Mouse (Mus musculus) lung, adult 2 months (tissue): Measurements from ENCODE around the gene Rsad2. TPM values are rescaled to one million over a fixed set of nuclear protein-coding genes. Genes with fewer than 3 reads are reported as not detected.
"Not testable (repeated sequence)": the region's sequence is repeated elsewhere in the genome, so short reads cannot be mapped to it uniquely, and the experiment has no call there.

Experiments
- DNase-seq: peaks from one replicate; pipeline ENCODE4 v3.0.0; 2022
- H3K4me1 ChIP-seq: fragments of 200-500 bp; 2 replicates; pipeline ENCODE4 v1.6.1; 2011; ENCODE audit warnings: low read length; ENCODE audit not compliant: control insufficient read depth, insufficient read depth
- H3K4me3 ChIP-seq: fragments of 200-500 bp; replicated peaks from 2 replicates; pipeline ENCODE3; 2011; ENCODE audit warnings: low read depth, mild to moderate bottlenecking, control low read depth, low read length; ENCODE audit errors: extremely low read depth
- CTCF ChIP-seq: fragments of 200-500 bp; IDR thresholded peaks from 2 replicates; pipeline ENCODE4 v1.5.1; 2011; ENCODE audit warnings: mild to moderate bottlenecking, low read length, control low read depth; ENCODE audit not compliant: insufficient read depth
- POLR2A ChIP-seq: fragments of 200-500 bp; IDR thresholded peaks from 2 replicates; pipeline ENCODE4 v1.6.1; 2011; ENCODE audit warnings: low read depth, mild to moderate bottlenecking, control low read depth, low read length, borderline replicate concordance; ENCODE audit errors: extremely low read depth
- WGBS: fragments of 180-500 bp; shearing (Covaris S2); methylation state at CpG from one replicate; pipeline ENCODE4 v1.1.7; 2018; 5-methylcytosine and 5-hydroxymethylcytosine counted together
- polyA plus RNA-seq: library from polyadenylated mRNA; depleted of rRNA; stranded (reverse); fragments of >200 nt; gene quantifications from 2 replicates; pipeline ENCODE4 v1.2.3, GENCODE M21; 2012

Rsad2 gene
- polyA plus RNA-seq, 1 experiment = 1.4 TPM

- no peaks in the 10 kb centered on the region for H3K4me1 ChIP-seq
- H3K4me3 ChIP-seq = no peak overlapping the region
- TF ChIP-seq CTCF (no peak), POLR2A (no peak)
- WGBS = 93% methylated on average over 2 of the region's 2 CpGs
- DNase-seq = no peak
Measured at GRCm38 (mm10) chr12:26449483-26449882, 6.8 kb downstream of the Rsad2 start.

GRCm38 (mm10) chr12:26446377-26447045 lies 9.7 kb downstream of the Rsad2 start:
- 64% methylated on average over 4 of the region's 4 CpGs for WGBS
- Histone ChIP-seq H3K4me3 (no peak overlapping the region), H3K4me1 (no peaks in the 10 kb centered on the region)
- DNase-seq = no peak
- no peak for TF ChIP-seq POLR2A
- no peak for TF ChIP-seq CTCF

GRCm38 (mm10) chr12:26444511-26444910 lies 11.7 kb downstream of the Rsad2 start:
- WGBS = 74% methylated on average over 2 of the region's 2 CpGs
- TF ChIP-seq CTCF = no peak
- no peak for TF ChIP-seq POLR2A
- no peak for DNase-seq
- Histone ChIP-seq H3K4me1 (no peaks in the 10 kb centered on the region), H3K4me3 (no peak overlapping the region)

GRCm38 (mm10) chr12:26444054-26444453 lies 12.2 kb downstream of the Rsad2 start:
- peak; percentile 71 for DNase-seq
- TF ChIP-seq POLR2A (no peak), CTCF (peak; percentile 72)
- 0% methylated on average over 2 of the region's 2 CpGs for WGBS

GRCm38 (mm10) chr12:26439366-26439765 lies 16.9 kb downstream of the Rsad2 start:
- H3K4me3 ChIP-seq = no peak overlapping the region
- no peaks in the 10 kb centered on the region for H3K4me1 ChIP-seq
- TF ChIP-seq CTCF (no peak), POLR2A (no peak)
- WGBS = 35% methylated on average over 3 of the region's 3 CpGs
- DNase-seq = no peak

More at GRCm38 (mm10) chr12:26444054-26444453, 12.2 kb downstream of the Rsad2 start:
- no peaks in the 10 kb centered on the region for H3K4me1 ChIP-seq
- H3K4me3 ChIP-seq = no peak overlapping the region

GRCm38 (mm10) chr12:26437950-26438349 lies 18.3 kb downstream of the Rsad2 start:
- TF ChIP-seq CTCF = no peak
- no peak for DNase-seq
- H3K4me3 ChIP-seq = no peak overlapping the region
- no peaks in the 10 kb centered on the region for H3K4me1 ChIP-seq
- 76% methylated on average over 3 of the region's 3 CpGs for WGBS

GRCm38 (mm10) chr12:26436334-26436733 lies 19.9 kb downstream of the Rsad2 start:
- WGBS = 62% methylated on average over 4 of the region's 4 CpGs
- TF ChIP-seq POLR2A = no peak
- no peak for TF ChIP-seq CTCF

GRCm38 (mm10) chr12:26428771-26429170 lies 27.5 kb downstream of the Rsad2 start:
- not testable (repeated sequence) for DNase-seq, H3K4me3 ChIP-seq, H3K4me1 ChIP-seq
- 68% methylated on average over 2 of the region's 2 CpGs for WGBS

More at GRCm38 (mm10) chr12:26436334-26436733, 19.9 kb downstream of the Rsad2 start:
- H3K4me3 ChIP-seq = no peak overlapping the region
- no peak for DNase-seq
- no peaks in the 10 kb centered on the region for H3K4me1 ChIP-seq

GRCm38 (mm10) chr12:26424841-26425240 lies 31.4 kb downstream of the Rsad2 start:
- WGBS = 78% methylated on average over 2 of the region's 2 CpGs
- H3K4me3 ChIP-seq = no peak overlapping the region
- no peaks in the 10 kb centered on the region for H3K4me1 ChIP-seq
- no peak; the same call in 1 of the 2 replicates for TF ChIP-seq CTCF
- no peak for TF ChIP-seq POLR2A
- no peak for DNase-seq

GRCm38 (mm10) chr12:26418322-26418721 lies 37.9 kb downstream of the Rsad2 start:
- TF ChIP-seq CTCF = no peak
- TF ChIP-seq POLR2A = no peak
- no peak overlapping the region for H3K4me3 ChIP-seq
- DNase-seq = no peak
- no peaks in the 10 kb centered on the region for H3K4me1 ChIP-seq
- 72% methylated on average over 4 of the region's 4 CpGs for WGBS
